Mouse (Mus musculus): ENCODE results near the gene Clybl.

DNA sequence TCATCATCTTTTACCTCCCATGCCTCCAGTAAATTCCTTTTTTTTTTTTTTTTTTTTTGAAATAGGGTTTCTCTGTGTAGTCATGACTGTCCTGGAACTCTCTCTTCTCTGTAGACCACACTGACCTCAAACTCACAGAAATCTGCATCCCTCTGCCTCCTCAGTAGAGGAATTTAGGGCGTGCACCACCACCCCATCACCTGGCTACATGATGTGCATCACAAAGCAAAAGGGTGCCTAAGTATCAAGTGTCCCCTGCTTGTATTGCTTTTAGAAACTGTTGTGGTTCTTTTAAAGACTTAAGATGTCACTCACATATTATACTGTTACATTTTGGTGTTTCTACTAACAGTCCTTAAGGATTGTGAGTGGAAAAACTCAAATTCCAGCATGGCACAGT is 211.6 kb downstream of the Clybl start:
- TF ChIP-seq POLR2A (IDR thresholded peaks at IDR 0.05; ENCODE audit: extremely low read depth, insufficient read depth, low read length): no peak
- TF ChIP-seq CTCF (IDR thresholded peaks at IDR 0.05; ENCODE audit: extremely low read depth, insufficient read depth, low read length): no peak

All from cortical plate, adult 2 months (tissue).